Mouse (Mus musculus) bone marrow, adult 2 months (tissue): ENCODE results near the gene Fam186b. TPM values are rescaled to one million over a fixed set of nuclear protein-coding genes. Genes with fewer than 3 reads are reported as not detected.
"Not testable (repeated sequence)": the region's sequence is repeated elsewhere in the genome, so short reads cannot be mapped to it uniquely, and the experiment has no call there.

Experiments
- H3K27ac ChIP-seq: fragments of 200-500 bp; 2 replicates; pipeline ENCODE4 v1.5.1; 2012; ENCODE audit warnings: low read depth, mild to moderate bottlenecking, control low read depth, inconsistent platforms, low read length; ENCODE audit not compliant: control insufficient read depth, poor library complexity, insufficient read depth
- H3K4me1 ChIP-seq: fragments of 200-500 bp; 2 replicates; pipeline ENCODE4 v1.6.1; 2011; ENCODE audit warnings: low read length; ENCODE audit not compliant: control insufficient read depth, insufficient read depth
- H3K4me3 ChIP-seq: fragments of 200-500 bp; replicated peaks from 2 replicates; pipeline ENCODE3; 2011; ENCODE audit warnings: mild to moderate bottlenecking, low read depth, low read length, control low read depth; ENCODE audit not compliant: control insufficient read depth
- CTCF ChIP-seq: fragments of 200-500 bp; IDR thresholded peaks from 2 replicates; pipeline ENCODE4 v1.5.1; 2011; ENCODE audit warnings: low read length, control low read depth; ENCODE audit not compliant: control insufficient read depth, insufficient read depth
- POLR2A ChIP-seq: fragments of 200-500 bp; IDR thresholded peaks from 2 replicates; pipeline ENCODE4 v1.6.1; 2011; ENCODE audit warnings: low read depth, mild to moderate bottlenecking, control low read depth, low read length, borderline replicate concordance; ENCODE audit not compliant: control insufficient read depth
- WGBS: fragments of 180-500 bp; shearing (Covaris S2); methylation state at CpG from one replicate; pipeline ENCODE4 v1.1.7; 2018; 5-methylcytosine and 5-hydroxymethylcytosine counted together
- polyA plus RNA-seq: library from polyadenylated mRNA; stranded (reverse); fragments of >200 nt; gene quantifications from 2 replicates; pipeline ENCODE4 v1.2.4, GENCODE M21; 2011; ENCODE audit warnings: low replicate concordance; ENCODE audit not compliant: missing spikeins, insufficient read depth, insufficient read length

The Fam186b gene
- polyA plus RNA-seq, 1 experiment, result not detected

GRCm38 (mm10) chr15:99262702-99263101 lies 33.0 kb downstream of the Fam186b start:
- peaks cover 3% of the 10 kb centered on the region; the same call in 1 of the 2 replicates for H3K4me1 ChIP-seq
- 83% methylated on average over 10 of the region's 10 CpGs for WGBS
- no peak overlapping the region for H3K4me3 ChIP-seq
- H3K27ac ChIP-seq, result no peak overlapping the region
- TF ChIP-seq POLR2A (no peak), CTCF (no peak)

GRCm38 (mm10) chr15:99259730-99260252 lies 35.9 kb downstream of the Fam186b start:
- Histone ChIP-seq H3K4me3 (no peak overlapping the region), H3K27ac (no peak overlapping the region)
- TF ChIP-seq CTCF (no peak), POLR2A (no peak)

GRCm38 (mm10) chr15:99259167-99259729 lies 36.4 kb downstream of the Fam186b start:
- Histone ChIP-seq H3K4me1 (peaks cover 5% of the 10 kb centered on the region; the same call in 1 of the 2 replicates), H3K4me3 (no peak overlapping the region), H3K27ac (no peak overlapping the region)
- TF ChIP-seq CTCF (no peak), POLR2A (no peak)
- 52% methylated on average over 8 of the region's 8 CpGs for WGBS

More at GRCm38 (mm10) chr15:99259730-99260252, 35.9 kb downstream of the Fam186b start:
- peaks cover 3% of the 10 kb centered on the region; the same call in 1 of the 2 replicates for H3K4me1 ChIP-seq
- 5% methylated on average over 7 of the region's 10 CpGs for WGBS

GRCm38 (mm10) chr15:99255241-99255749 lies 40.4 kb downstream of the Fam186b start:
- WGBS, result 79% methylated on average over 6 of the region's 6 CpGs
- TF ChIP-seq CTCF (no peak), POLR2A (no peak)
- Histone ChIP-seq H3K4me1 (peaks cover 3% of the 10 kb centered on the region; the same call in 1 of the 2 replicates), H3K4me3 (no peak overlapping the region), H3K27ac (peak overlapping the region; percentile 51)

GRCm38 (mm10) chr15:99254477-99255005 lies 41.1 kb downstream of the Fam186b start:
- H3K4me3 ChIP-seq, result no peak overlapping the region
- WGBS, result 57% methylated on average over 2 of the region's 2 CpGs
- peak overlapping the region; percentile 71; the same call in 1 of the 2 replicates for H3K27ac ChIP-seq
- peaks cover 3% of the 10 kb centered on the region; the same call in 1 of the 2 replicates for H3K4me1 ChIP-seq
- no peak for TF ChIP-seq CTCF
- no peak for TF ChIP-seq POLR2A

GRCm38 (mm10) chr15:99253772-99254171 lies 41.9 kb downstream of the Fam186b start:
- TF ChIP-seq POLR2A, result no peak
- TF ChIP-seq CTCF, result no peak
- 78% methylated on average over 6 of the region's 6 CpGs for WGBS
- Histone ChIP-seq H3K4me1 (peaks cover 3% of the 10 kb centered on the region; the same call in 1 of the 2 replicates), H3K27ac (peak overlapping the region; percentile 70; the same call in 1 of the 2 replicates), H3K4me3 (no peak overlapping the region)

DNA sequence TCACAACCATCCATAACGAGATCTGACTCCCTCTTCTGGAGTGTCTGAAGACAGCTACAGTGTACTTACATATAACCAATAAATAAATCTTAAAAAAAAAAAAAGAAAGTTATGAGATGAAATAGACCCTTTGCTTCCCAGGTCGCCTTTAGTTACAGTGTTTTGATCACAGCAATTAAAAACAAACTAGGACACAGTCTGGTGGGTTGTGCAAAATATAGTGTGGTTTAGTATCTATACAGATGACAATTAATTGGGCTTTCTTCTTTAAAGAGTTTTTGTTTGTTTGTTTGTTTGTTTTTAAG lies 42.6 kb downstream of the Fam186b start:
- not testable (repeated sequence) for H3K4me3 ChIP-seq, H3K4me1 ChIP-seq, H3K27ac ChIP-seq
- WGBS, result 41% methylated on average over 2 of the region's 2 CpGs

GRCm38 (mm10) chr15:99252381-99253174 lies 43.1 kb downstream of the Fam186b start:
- TF ChIP-seq POLR2A (no peak), CTCF (no peak)
- Histone ChIP-seq H3K27ac (peak overlapping the region; percentile 96), H3K4me3 (peak overlapping the region; percentile 96), H3K4me1 (peaks cover 3% of the 10 kb centered on the region; the same call in 1 of the 2 replicates)
- WGBS, result 3% methylated on average over 22 of the region's 22 CpGs
